Mouse (Mus musculus) lung, adult 18-20 months (tissue): ENCODE measurements around the gene Slc4a4.

ENCODE experiments used
- DNase-seq, 2 experiments: peaks; one replicate each; pipeline ENCODE4 v3.0.0; 2022; ENCODE audit warnings: mixed read lengths in 2 of 2

The Slc4a4 gene

DNA sequence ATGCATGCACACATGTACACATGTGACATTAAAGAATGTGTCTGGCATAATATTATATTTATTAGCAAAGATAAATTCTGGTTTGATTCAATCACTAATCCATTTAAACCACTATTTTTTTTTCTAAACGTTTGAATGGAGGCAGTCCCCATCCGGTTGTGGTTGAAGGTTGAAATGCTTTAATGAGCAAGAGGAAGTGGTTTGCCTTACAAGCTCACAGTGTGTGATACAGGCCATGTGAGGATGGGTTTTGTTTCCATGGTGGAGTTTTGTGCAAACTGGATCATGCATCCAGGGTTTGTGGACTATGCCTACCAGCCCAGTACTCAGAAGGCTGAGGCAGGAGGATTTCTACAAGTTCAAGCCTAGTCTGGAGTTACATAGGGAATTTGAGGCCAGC, 311.9 kb downstream of the Slc4a4 start:
- DNase-seq: no peak

DNA sequence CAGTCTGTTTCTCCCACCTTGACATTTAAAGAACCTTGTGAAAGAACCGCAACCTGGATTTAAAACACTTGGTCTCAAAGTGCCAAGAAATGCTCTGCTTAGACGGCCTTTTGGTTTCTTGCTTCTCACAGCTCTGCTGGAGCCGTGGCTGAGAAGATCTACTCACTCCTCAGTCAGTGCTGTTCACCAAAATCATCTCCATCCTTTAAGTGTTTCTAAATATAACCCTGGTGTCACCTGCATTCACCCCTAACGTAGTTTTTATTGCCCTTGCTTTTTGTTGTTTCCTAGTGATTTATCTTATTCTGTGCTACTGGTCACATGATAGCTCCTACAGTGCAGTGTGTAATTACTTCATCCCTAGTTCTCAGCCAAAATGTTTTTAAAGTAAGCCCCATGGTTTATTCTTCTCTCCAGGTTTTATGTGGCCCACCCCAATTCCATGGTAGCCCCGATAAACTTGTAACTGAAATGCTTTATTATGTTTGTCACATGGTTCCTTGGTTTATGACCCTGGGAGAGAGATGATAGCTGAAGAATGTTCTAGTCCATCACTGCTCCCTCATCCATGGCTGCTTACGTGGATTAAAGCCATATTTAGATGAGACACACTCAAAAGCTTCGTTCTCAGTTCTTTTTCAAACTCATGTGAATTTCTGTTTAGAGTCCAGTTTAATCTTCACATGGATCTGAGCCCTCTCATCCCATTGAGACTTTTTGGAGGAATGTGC, 323.5 kb downstream of the Slc4a4 start:
- DNase-seq: no peak

DNA sequence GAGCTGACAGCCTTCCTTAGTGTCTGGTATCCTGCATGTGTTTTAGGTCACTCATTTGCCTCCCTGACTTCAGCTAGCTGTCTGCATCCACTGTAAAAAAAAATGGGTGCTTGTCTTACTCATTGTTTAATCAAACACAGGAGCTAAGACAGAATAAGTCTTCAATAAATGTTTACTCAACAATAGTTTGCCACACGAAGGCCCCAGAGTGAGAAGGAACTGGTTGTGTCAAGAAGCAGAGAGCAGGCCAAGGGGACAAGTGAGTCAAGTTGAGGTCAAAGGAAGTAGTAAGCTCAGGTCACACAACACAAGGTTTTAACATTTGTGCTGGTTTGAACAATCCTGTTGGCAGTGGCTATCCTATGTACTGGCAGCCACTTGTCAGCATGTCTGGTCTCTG, 324.4 kb downstream of the Slc4a4 start:
- peak in 1 of 2 experiments; percentile 7 for DNase-seq

DNA sequence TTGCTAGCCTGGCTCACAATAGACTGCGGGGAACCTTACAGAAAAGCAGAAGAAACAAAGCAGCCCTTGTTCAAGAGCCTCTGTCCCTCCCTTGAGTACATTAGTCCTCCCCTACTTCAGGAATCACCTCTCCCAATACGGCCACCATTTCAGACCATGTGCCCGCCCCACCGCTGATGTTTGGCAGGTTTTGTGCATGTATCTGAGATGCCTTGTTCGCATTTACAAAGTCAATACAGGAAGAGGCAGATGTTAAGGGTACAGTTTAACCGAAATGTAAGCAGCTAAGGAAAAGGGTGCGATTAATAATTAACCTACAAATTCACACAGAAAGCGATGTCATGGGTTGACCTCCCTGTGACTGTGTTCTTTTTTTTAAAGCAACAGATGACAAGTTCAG, 331.6 kb downstream of the Slc4a4 start:
- DNase-seq: peak in 1 of 2 experiments; percentile 18

DNA sequence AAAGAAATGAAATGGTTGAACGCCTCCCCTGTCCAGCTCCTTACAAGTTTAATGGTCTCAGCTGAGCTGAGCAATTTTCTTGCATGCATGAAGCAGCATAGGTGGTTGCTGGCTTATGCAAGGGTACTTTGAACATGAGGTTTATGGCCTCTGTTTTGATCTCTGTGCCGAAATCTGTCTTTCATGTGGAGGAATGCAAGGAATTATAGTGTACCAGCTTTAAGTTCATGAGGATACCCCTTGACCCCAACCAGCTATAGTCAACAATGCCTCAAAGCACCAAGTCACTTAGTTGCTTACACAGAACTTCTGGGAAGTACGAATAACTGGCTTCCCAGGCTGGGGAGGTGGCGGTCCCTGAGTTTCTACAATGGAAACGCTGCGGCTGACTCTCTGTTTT, 332.1 kb downstream of the Slc4a4 start:
- DNase-seq: no peak

DNA sequence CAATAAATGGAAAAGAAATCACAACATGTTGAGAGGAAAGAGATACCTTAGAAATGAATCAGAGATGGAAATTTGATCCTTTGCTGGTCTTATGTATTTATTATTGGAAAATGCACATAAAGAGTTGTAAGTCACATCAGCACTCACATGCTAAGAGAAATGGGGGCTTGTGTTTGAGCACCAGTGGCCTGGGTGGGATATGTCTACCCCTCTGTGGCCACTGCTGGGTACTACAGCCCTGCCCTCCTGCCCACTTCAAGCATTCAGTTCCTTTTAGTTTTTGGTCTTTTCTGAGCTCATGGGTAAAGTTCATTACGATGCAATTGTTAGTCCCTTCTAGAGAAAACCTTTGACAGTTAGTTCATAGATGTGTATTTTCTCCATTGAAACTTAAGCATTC, 335.0 kb downstream of the Slc4a4 start:
- no peak for DNase-seq

DNA sequence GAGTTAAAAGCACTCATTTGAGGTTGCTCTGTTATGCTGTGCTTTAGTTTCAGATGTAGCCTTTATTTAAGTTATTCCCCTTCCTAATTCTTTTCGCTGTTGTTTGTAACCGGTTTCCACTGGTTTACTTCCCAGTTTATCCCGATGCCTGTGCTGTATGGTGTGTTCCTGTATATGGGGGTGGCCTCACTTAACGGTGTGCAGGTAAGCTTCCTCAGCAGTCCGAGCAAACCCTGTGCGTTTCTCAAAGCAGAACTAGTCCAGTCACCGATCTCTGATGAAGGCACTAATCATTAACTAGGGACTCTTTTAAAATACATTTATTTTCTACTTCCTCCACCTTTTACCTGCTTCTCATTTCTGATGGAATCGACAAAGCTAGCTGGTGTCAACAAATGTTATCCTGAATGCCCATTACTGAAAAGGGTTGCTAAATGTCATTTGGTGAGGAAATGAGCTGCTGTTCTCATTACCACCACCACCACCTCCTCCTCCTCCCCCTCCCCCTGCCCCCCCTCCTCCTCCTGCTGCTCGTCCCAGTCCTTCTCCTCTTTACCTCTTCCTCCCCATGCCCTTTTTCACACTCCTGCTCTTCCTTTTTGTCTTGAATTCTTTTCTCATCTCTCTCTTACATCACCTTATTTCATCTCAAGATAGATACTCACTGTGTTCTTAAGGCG, 336.6 kb downstream of the Slc4a4 start:
- DNase-seq: no peak

DNA sequence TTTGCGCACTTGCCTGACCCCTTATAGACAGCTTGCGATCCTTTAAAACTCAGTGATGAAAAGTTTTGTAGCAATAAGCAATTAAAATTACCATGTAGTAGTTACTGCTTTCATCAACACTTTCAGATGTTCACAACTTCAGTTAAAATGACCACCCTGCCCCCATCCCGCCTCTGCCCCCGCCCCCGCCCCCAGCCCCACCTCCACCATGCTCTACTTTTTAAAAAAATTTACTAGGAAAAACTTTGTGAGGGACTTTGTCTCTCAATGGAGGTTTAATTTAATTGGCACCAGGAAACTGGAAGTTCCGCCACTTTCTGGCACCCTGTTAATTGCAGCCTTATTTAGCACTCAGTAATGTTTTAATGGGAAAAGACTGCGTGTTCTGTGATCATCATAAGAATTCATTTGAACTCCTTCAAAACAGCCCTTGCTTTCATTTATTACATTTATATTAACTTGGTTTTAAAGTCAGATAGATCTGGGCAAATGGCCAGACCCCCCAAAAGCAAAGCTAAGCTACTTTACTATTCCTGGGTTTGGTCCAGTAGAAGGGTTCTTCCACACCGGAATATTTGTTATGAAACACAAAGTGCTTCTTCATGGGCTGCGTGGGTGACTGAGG, 337.2 kb downstream of the Slc4a4 start:
- DNase-seq: no peak

DNA sequence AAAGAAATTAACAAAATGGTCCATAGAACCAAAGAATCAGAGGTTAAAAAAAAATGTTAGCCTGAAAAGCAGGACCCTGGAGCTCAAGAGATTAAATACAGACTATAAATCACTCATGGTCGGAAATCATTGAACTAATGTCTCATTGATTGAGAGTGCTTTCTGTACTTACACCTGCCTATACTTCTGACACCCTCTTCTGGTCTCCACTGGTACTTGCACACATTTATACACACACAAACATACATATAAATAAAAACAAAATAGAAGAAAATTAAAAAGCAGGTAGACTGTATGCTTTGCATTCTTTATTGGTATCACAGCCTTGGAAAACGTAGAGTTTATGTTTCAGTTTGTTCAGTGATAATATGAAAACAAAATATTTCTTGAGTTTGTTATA, 341.3 kb downstream of the Slc4a4 start:
- DNase-seq: no peak

DNA sequence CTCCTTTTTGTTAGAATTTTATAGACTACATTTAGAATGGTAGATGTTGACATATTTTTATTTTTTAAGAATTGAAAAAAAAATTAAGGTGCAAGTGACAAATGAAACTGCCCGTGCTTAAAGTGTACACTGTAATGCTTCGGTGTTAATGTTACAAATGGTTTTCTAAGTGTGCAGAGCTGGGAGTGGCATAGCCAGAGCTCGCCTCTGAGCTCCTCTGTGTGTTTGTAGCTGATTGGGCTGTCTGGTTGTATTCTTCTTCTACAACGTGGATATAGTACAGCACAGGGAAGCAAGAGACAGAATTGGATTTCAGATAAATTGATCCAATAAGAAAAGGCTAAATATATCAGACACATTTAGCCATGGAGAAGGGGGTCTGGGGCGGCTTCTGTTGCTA, 343.0 kb downstream of the Slc4a4 start:
- no peak for DNase-seq

DNA sequence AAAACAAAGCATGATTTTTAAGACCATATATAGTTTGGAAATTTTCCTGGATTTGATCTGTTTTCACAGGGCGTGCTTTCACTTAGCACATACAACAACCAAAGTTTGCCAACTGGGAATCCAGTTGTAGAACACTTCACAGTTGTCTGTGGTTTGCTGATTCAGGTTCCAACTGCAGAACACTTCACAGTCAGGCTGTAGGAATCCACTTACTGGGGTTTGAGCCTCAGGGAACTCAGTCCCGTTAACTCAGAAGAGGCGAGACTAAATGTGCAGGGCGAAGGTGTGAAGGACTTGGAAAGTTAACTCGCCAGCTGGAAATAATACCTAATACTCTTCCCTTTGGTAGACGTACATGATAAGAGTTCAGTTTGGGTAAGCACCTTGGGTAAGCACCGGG, 345.7 kb downstream of the Slc4a4 start:
- DNase-seq: no peak

DNA sequence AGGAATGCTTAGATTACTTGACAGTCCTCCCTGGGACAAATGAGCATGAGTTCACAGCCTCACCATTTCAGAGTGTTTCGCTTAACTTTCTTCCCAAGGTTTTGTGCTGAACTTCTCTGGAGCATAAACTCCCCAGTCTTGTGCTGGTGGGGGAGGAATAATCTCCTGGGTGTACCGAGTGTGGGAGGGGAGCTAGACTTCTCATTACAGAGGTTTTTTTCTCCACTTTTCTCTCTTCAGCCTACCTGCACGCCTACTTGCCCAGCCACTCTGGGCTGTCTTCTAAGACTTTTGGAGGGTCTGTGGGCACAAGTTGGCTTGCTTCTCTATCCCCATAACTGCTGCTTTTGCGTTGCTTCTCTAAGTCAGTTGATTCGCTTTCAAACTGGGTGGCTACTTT, 365.2 kb downstream of the Slc4a4 start:
- DNase-seq: no peak

DNA sequence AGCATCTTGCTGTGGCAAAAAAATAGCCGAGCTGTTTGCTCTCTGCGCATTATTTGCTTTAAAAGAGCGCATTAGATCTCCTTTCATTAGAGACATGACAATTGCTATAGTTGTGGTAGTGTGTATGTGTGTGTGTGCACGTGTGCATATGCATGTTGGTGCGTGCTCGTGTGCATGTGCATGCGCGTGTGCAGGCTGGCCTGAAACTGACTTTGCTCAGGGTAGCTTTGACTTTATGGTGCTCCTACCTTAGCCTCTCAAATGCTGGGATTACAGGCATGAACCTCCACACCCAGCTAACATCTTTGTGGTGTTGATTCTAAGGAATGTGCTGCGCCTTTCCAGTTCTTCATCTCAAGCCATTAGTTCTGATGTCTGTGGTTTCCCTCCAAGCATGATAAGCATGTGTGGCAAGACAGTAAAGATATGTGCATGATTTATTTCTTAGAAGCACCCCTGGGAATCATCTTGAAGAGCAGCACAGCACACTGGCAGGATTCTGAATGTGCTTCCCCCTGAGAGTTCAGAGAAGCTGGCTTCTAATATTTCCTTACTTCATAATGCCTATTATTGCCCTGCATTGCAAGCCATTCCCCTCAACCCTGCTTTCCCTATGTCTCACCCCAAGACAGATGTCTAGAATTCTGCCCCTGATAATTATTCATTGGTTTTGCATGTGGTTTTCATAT, 373.3 kb downstream of the Slc4a4 start:
- DNase-seq: no peak

DNA sequence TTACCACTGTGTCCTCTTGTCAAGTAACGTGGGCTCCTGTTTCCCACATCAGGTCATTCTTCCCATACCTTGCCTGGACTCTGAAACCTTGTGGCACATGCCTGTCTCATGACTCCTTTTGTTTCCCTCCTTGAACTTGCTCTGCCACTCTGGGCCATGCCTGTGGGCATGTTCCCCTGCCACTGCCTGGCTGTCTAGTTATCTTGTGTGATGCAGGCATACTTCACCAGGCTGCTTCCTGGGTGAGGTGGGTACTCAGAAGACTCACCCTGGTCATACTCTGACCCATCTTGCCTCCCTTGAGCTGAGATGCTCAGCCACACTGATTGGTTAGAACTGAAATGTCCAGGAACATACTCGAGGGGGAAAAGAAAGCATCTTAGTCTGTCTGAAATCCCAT, 390.4 kb downstream of the Slc4a4 start:
- DNase-seq: peak; percentile 35 to 51

DNA sequence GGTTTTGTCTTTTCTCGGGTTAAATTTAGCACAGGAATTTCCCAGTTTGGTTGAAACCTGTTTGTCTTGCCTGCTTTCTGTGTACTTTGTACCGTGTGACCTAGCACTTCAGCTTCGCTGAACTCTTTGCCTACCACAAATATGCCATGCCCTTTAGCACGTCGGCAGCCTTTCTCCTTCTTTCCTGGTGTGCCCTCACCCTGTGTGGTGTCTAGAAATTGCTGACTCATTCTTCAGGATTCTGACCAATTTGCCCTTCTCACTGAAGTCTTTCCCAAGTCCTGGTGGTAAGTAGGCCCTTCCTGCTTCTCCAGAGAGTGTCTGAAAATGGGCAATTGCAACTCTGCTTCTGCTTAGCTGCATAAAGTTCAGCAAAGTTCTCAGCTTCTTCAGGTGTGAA, 391.0 kb downstream of the Slc4a4 start:
- peak; percentile 76 to 87 for DNase-seq

DNA sequence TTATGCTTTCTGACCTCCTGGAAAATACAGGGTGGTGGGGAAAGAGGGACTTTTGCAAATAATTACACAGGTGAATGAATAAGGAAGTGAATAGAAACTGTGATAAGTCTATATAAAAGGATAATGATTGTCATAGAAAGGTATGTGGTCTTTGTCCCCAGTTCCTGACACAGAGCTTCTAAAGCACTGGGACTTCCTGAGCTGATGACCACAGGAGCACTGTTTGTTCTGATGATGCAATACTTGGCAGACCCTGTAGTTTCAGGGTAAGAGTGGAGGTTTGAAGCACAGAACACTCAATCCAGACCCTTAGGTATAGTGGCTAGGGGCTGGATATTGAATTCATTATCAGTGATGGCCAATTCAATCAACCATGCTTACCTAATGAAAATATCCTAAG, 391.7 kb downstream of the Slc4a4 start:
- DNase-seq: peak; percentile 24 to 65

DNA sequence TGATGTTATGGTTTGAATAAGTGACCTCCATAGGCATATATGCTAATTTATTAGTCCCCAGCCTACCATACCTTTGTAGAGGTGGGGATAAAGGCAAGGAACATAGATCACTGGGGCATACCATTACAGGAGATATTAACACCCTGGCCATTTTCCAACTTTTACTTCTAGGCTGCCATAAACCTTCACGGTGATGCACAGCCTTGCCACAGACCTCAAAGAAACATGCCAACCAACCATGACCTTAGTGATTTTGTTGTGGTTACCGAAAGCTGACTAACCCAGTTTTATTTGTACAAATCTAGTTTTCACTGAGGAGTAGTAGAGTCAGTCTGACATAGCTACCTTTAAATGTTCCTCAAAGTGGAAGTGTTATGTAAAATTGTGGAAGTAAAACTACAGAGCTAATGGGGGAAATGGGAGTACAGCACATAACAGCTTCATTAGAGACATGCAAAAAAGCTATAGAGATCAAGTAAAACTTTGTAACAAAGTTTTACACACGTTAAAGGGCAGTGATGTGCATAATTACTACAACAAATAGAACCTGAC, 393.8 kb downstream of the Slc4a4 start:
- no peak for DNase-seq
